8 mouse cellular contexts compared by ENCODE assay signal in the genomic region with DNA sequence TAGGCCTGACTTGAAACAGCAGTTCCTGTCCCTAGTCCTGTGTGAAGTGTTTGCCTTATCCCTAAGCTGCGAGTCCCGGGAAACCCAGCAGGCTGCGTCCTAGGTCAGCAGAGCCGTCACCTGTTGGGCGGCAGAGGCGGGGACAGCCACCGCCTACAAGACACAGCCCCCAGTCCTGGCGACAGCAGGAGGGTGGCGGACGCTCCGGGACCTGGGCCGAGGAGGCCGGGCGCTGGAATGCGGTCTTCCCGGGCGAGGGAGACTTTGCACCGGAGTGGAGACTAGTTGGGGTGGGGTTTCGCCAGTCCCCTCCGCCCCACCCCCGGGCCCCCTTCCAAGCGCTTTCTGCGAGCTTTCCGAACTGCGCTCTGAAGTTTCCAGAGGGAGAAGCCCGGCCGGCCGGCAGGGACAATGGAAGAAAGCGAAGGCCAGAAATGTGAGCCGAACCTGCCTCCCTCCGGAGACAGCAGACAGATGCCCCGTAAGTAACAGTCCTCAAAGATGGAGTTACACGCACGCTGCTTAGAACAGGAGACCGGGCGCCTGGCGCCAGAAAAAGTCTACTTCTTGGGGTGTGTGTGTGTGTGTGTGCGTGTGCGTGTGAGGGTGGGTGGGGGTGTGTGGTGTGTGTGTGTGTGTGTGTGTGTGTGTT.
DNase-seq lines count a peak whose midpoint lies in the region; ATAC-seq and TF ChIP-seq lines count a peak whose summit lies in the region.

No protein-coding gene starts in this region.

- 0 out of 2 replicates have a peak, but pooled peaks have one; percentile 3 for TF ChIP-seq CTCF in hindbrain, postnatal 0 days (IDR thresholded peaks at IDR 0.05; ENCODE audit: low read depth)
- TF ChIP-seq CTCF in liver, embryonic 14.5 days (IDR thresholded peaks at IDR 0.05; ENCODE audit: low read depth), result peak; percentile 30; the same call in 1 of the 2 replicates

- 0 out of 2 replicates have a peak, but pooled peaks cover 3% of the 10 kb centered on the region for H3K4me1 ChIP-seq in hindbrain, postnatal 0 days (ENCODE audit: insufficient read depth, low read length)
- H3K4me1 ChIP-seq in liver, embryonic 14.5 days (replicated peaks; ENCODE audit: control insufficient read depth in 2 of 2, insufficient read depth in 2 of 2, low read length in 1 of 2), result no peaks in the 10 kb centered on the region; a peak in 1 of 4 replicates
- H3K4me1 ChIP-seq in neural tube, embryonic 15.5 days, result peaks cover 20% of the 10 kb centered on the region

- peak; percentile 29 to 46 for DNase-seq in cerebellum, postnatal 10 days
- DNase-seq in cerebellum, adult 11-12 months, result no peak
- peak; percentile 22 to 32 for DNase-seq in adrenal gland, postnatal 4 days (ENCODE audit: low spot score in 2 of 2)
- peak; percentile 76 for DNase-seq in gastrocnemius, postnatal 10 days
- peak; percentile 46 for DNase-seq in hindbrain, postnatal 0 days (ENCODE audit: low spot score)
- DNase-seq in liver, embryonic 14.5 days (ENCODE audit: low read depth in 3 of 3, low spot score in 3 of 3), result no peak

- no peaks in the 10 kb centered on the region for H3K27me3 ChIP-seq in hindbrain, postnatal 0 days (ENCODE audit: insufficient read depth, low read length)
- no peaks in the 10 kb centered on the region; the same call in 1 of the 2 replicates for H3K27me3 ChIP-seq in liver, embryonic 14.5 days (ENCODE audit: control insufficient read depth, insufficient read depth, low read length)
- peaks cover 4% of the 10 kb centered on the region; the same call in 1 of the 2 replicates for H3K27me3 ChIP-seq in neural tube, embryonic 15.5 days (replicated peaks)

- peak overlapping the region; percentile 43 for H3K4me3 ChIP-seq in hindbrain, postnatal 0 days (ENCODE audit: low read length)
- peak overlapping the region; percentile 44 to 62 for H3K4me3 ChIP-seq in liver, embryonic 14.5 days (ENCODE audit: insufficient read depth in 1 of 2, low read depth in 2 of 2, low read length in 2 of 2)
- peak overlapping the region; percentile 45 for H3K4me3 ChIP-seq in neural tube, embryonic 15.5 days (replicated peaks)

- no peaks in the 10 kb centered on the region for H3K36me3 ChIP-seq in hindbrain, postnatal 0 days (ENCODE audit: insufficient read depth, low read length)
- no peaks in the 10 kb centered on the region for H3K36me3 ChIP-seq in liver, embryonic 14.5 days (replicated peaks; ENCODE audit: control insufficient read depth, insufficient read depth, low read depth)
- H3K36me3 ChIP-seq in neural tube, embryonic 15.5 days, result no peaks in the 10 kb centered on the region

- no peaks in the 10 kb centered on the region for H3K9me3 ChIP-seq in hindbrain, postnatal 0 days (ENCODE audit: low read length)
- no peaks in the 10 kb centered on the region for H3K9me3 ChIP-seq in liver, embryonic 14.5 days (ENCODE audit: control insufficient read depth, low read length)
- H3K9me3 ChIP-seq in neural tube, embryonic 15.5 days (replicated peaks), result no peaks in the 10 kb centered on the region

- WGBS in hindbrain, postnatal 0 days, result 2% methylated on average over 37 of the region's 39 CpGs
- WGBS in liver, embryonic 14.5 days (ENCODE audit: insufficient replicate concordance), result 1% methylated on average over 39 of the region's 39 CpGs
- WGBS in neural tube, embryonic 15.5 days, result under 1% methylated on average over 39 of the region's 39 CpGs

- H3K9ac ChIP-seq in hindbrain, postnatal 0 days (replicated peaks; ENCODE audit: low read length), result peak overlapping the region; percentile 19; the same call in 1 of the 2 replicates
- no peak overlapping the region for H3K9ac ChIP-seq in liver, embryonic 14.5 days (replicated peaks)
- H3K9ac ChIP-seq in neural tube, embryonic 15.5 days (replicated peaks), result peak overlapping the region; percentile 28; the same call in 1 of the 2 replicates

- ATAC-seq in hindbrain, postnatal 0 days, result peak; percentile 76
- peak; percentile 73 for ATAC-seq in liver, embryonic 14.5 days (ENCODE audit: insufficient read depth)
- peak; percentile 75 for ATAC-seq in neural tube, embryonic 15.5 days (ENCODE audit: low FRiP score)
- no peak for ATAC-seq in erythroid progenitor cell, adult 5-6 weeks (replicated peaks; ENCODE audit: low FRiP score, poor library complexity, severe bottlenecking)

- H3K4me2 ChIP-seq in hindbrain, postnatal 0 days (ENCODE audit: low read depth, low read length), result peak overlapping the region; percentile 86
- peak overlapping the region; percentile 38 for H3K4me2 ChIP-seq in liver, embryonic 14.5 days (ENCODE audit: low read depth)
- peak overlapping the region; percentile 92 for H3K4me2 ChIP-seq in neural tube, embryonic 15.5 days

- H3K27ac ChIP-seq in hindbrain, postnatal 0 days, result no peak overlapping the region
- H3K27ac ChIP-seq in liver, embryonic 14.5 days, result no peak overlapping the region
- no peak overlapping the region; the same call in 1 of the 2 replicates for H3K27ac ChIP-seq in neural tube, embryonic 15.5 days (replicated peaks)

- no peak for TF ChIP-seq EP300 in liver, embryonic 14.5 days (IDR thresholded peaks at IDR 0.05; ENCODE audit: low read depth)

Comparison
In these comparisons a context has a peak if more than half of its experiments do, and no peak if none do; other contexts are left out.
1. DNase-seq: peak in cerebellum, postnatal 10 days (2 of 2), adrenal gland, postnatal 4 days (2 of 2), gastrocnemius, postnatal 10 days (single experiment) and hindbrain, postnatal 0 days (single experiment); none in cerebellum, adult 11-12 months (single experiment) and liver, embryonic 14.5 days (0 of 3).
2. H3K4me2 ChIP-seq: peak in every context shown above with its lines; median percentile 92 in neural tube, embryonic 15.5 days; 86 in hindbrain, postnatal 0 days; 38 in liver, embryonic 14.5 days.
3. Peak in every context shown above with its lines, with median percentiles within 50 percentile points of each other: H3K4me3 ChIP-seq.